In genomic region chr7:4740309-4740727, GRCm38 (mm10) we compare ENCODE assay signal across 8 mouse cellular contexts. TPM values are rescaled to one million over a fixed set of nuclear protein-coding genes. Genes with fewer than 3 reads are reported as not detected.
DNase-seq lines count a peak whose midpoint lies in the region; ATAC-seq and TF ChIP-seq lines count a peak whose summit lies in the region.

No protein-coding gene starts in this region.

- H3K9me3 ChIP-seq in heart, embryonic 10.5 days = no peaks in the 10 kb centered on the region
- H3K9me3 ChIP-seq in forebrain, embryonic 10.5 days = no peaks in the 10 kb centered on the region
- no peaks in the 10 kb centered on the region for H3K9me3 ChIP-seq in liver, embryonic 13.5 days (replicated peaks)

- no peaks in the 10 kb centered on the region for H3K27me3 ChIP-seq in heart, embryonic 10.5 days (ENCODE audit: insufficient read depth, poor library complexity, severe bottlenecking)
- no peaks in the 10 kb centered on the region for H3K27me3 ChIP-seq in C2C12 (ENCODE audit: control insufficient read depth, insufficient read depth, insufficient read length)
- H3K27me3 ChIP-seq in forebrain, embryonic 10.5 days (ENCODE audit: poor library complexity, severe bottlenecking) = no peaks in the 10 kb centered on the region
- no peaks in the 10 kb centered on the region for H3K27me3 ChIP-seq in liver, embryonic 13.5 days

- 2% methylated on average over 14 of the region's 14 CpGs for WGBS in heart, embryonic 10.5 days
- WGBS in forebrain, embryonic 10.5 days = 0% methylated on average over 14 of the region's 14 CpGs
- 0% methylated on average over 14 of the region's 14 CpGs for WGBS in liver, embryonic 13.5 days (ENCODE audit: insufficient replicate concordance)

- peak overlapping the region; percentile 94 for H3K27ac ChIP-seq in heart, embryonic 10.5 days
- H3K27ac ChIP-seq in forebrain, embryonic 10.5 days = peak overlapping the region; percentile 96
- H3K27ac ChIP-seq in liver, embryonic 13.5 days = peak overlapping the region; percentile 99

- peak overlapping the region; percentile 96 for H3K4me2 ChIP-seq in liver, embryonic 13.5 days

- H3K9ac ChIP-seq in liver, embryonic 13.5 days = peak overlapping the region; percentile 95

- H3K79me2 ChIP-seq in C2C12 (ENCODE audit: control insufficient read depth, insufficient read depth) = peaks cover 7% of the 10 kb centered on the region

- peaks cover 2% of the 10 kb centered on the region for H3K79me3 ChIP-seq in C2C12 (ENCODE audit: low read depth)

- TF ChIP-seq CTCF in C2C12 (IDR thresholded peaks at IDR 0.05; ENCODE audit: control insufficient read depth, insufficient read depth, insufficient read length) = no peak

- peak; percentile 12 for ATAC-seq in liver, embryonic 13.5 days (ENCODE audit: low read depth)

- H3K36me3 ChIP-seq in heart, embryonic 10.5 days = peaks cover 31% of the 10 kb centered on the region
- no peaks in the 10 kb centered on the region for H3K36me3 ChIP-seq in C2C12 (ENCODE audit: control insufficient read depth, insufficient read depth)
- peaks cover 33% of the 10 kb centered on the region for H3K36me3 ChIP-seq in forebrain, embryonic 10.5 days (replicated peaks)
- H3K36me3 ChIP-seq in liver, embryonic 13.5 days = peaks cover 30% of the 10 kb centered on the region

- H3K4me1 ChIP-seq in heart, embryonic 10.5 days = peaks cover 33% of the 10 kb centered on the region
- H3K4me1 ChIP-seq in forebrain, embryonic 10.5 days = peaks cover 45% of the 10 kb centered on the region
- H3K4me1 ChIP-seq in liver, embryonic 13.5 days (replicated peaks) = peaks cover 63% of the 10 kb centered on the region

- H3K4me3 ChIP-seq in heart, embryonic 10.5 days = peak overlapping the region; percentile 67
- peak overlapping the region; percentile 57 for H3K4me3 ChIP-seq in C2C12 (ENCODE audit: insufficient read depth, poor library complexity, severe bottlenecking)
- peak overlapping the region; percentile 83 for H3K4me3 ChIP-seq in forebrain, embryonic 10.5 days
- peak overlapping the region; percentile 89 for H3K4me3 ChIP-seq in liver, embryonic 13.5 days (replicated peaks)

- DNase-seq in heart, embryonic 10.5 days (ENCODE audit: low spot score) = no peak
- no peak for DNase-seq in heart, adult 9 months (ENCODE audit: low spot score in 2 of 2)
- DNase-seq in forebrain, embryonic 10.5 days (ENCODE audit: extremely low spot score, low spot score) = no peak
- DNase-seq in liver, embryonic 13.5 days = no peak
- no peak for DNase-seq in Muller cell, postnatal 12 days (ENCODE audit: inconsistent ontology term)
- DNase-seq in thymus, postnatal 25 days = no peak
- DNase-seq in right cerebral cortex, adult 2 months (ENCODE audit: low spot score in 2 of 2) = no peak

- H3ac ChIP-seq in C2C12 (ENCODE audit: control insufficient read depth, insufficient read length, low read depth) = peak overlapping the region; percentile 61

TF ChIP-seq in C2C12, 6 proteins besides CTCF, POLR2A, EP300 and RAD21:
- no peak for TF ChIP-seq MAX (IDR thresholded peaks at IDR 0.05)
- no peak for TF ChIP-seq CEBPB (IDR thresholded peaks at IDR 0.05; ENCODE audit: low read depth)
- no peak for TF ChIP-seq MYOD1 (IDR thresholded peaks at IDR 0.05; ENCODE audit: control insufficient read depth, insufficient read length, low read depth)
- TF ChIP-seq MYOG (IDR thresholded peaks at IDR 0.05; ENCODE audit: control insufficient read depth, extremely low read depth, insufficient read length) = no peak
- no peak for TF ChIP-seq FOSL1 (IDR thresholded peaks at IDR 0.05; ENCODE audit: insufficient read depth, low read length, poor library complexity, severe bottlenecking)
- no peak for TF ChIP-seq USF1 (IDR thresholded peaks at IDR 0.05; ENCODE audit: low read depth)
TF ChIP-seq in C2C12: peak in this region for 0.

RNA-seq across cellular contexts. Expression of gene Kmt5c, which starts 0.4 kb away (rescaled TPM):
- 76.1 and 77.6 TPM in 2 replicates for polyA plus RNA-seq in heart, embryonic 10.5 days (2016; fragmentation: Nextera tagmentation; extraction: Ambion mirVana)
- polyA plus RNA-seq in C2C12 (2012; fragmentation: generic; extraction: Trizol) = 12.7 TPM
- polyA plus RNA-seq in forebrain, embryonic 10.5 days (2016; fragmentation: Nextera tagmentation; extraction: Ambion mirVana) = 98.9 and 101 TPM in 2 replicates
- 61.6 and 63.9 TPM in 2 replicates for polyA plus RNA-seq in liver, embryonic 13.5 days (2015; fragmentation: Nextera tagmentation; extraction: Ambion mirVana)

RNA-seq across cellular contexts. Expression of gene Cox6b2, which starts 12.6 kb away (rescaled TPM):
- polyA plus RNA-seq in heart, embryonic 10.5 days (2016; fragmentation: Nextera tagmentation; extraction: Ambion mirVana) = 37.6 and 42.2 TPM in 2 replicates
- 0.26 TPM for polyA plus RNA-seq in C2C12 (2012; fragmentation: generic; extraction: Trizol)
- polyA plus RNA-seq in forebrain, embryonic 10.5 days (2016; fragmentation: Nextera tagmentation; extraction: Ambion mirVana) = 40.4 and 44.2 TPM in 2 replicates
- polyA plus RNA-seq in liver, embryonic 13.5 days (2015; fragmentation: Nextera tagmentation; extraction: Ambion mirVana) = 98.6 and 105 TPM in 2 replicates

RNA-seq across cellular contexts. Expression of gene Tmem150b, which starts 15.3 kb away (rescaled TPM):
- polyA plus RNA-seq in heart, embryonic 10.5 days (2016; fragmentation: Nextera tagmentation; extraction: Ambion mirVana) = not detected in 2 replicates
- polyA plus RNA-seq in C2C12 (2012; fragmentation: generic; extraction: Trizol) = 0.07 TPM
- 0.11 and 0.20 TPM in 2 replicates for polyA plus RNA-seq in forebrain, embryonic 10.5 days (2016; fragmentation: Nextera tagmentation; extraction: Ambion mirVana)
- 0.09 and 0.15 TPM in 2 replicates for polyA plus RNA-seq in liver, embryonic 13.5 days (2015; fragmentation: Nextera tagmentation; extraction: Ambion mirVana)

RNA-seq across cellular contexts. Expression of gene Fam71e2, which starts 30.8 kb away (rescaled TPM):
- not detected in 2 replicates for polyA plus RNA-seq in heart, embryonic 10.5 days (2016; fragmentation: Nextera tagmentation; extraction: Ambion mirVana)
- not detected for polyA plus RNA-seq in C2C12 (2012; fragmentation: generic; extraction: Trizol)
- not detected in 2 replicates for polyA plus RNA-seq in forebrain, embryonic 10.5 days (2016; fragmentation: Nextera tagmentation; extraction: Ambion mirVana)
- polyA plus RNA-seq in liver, embryonic 13.5 days (2015; fragmentation: Nextera tagmentation; extraction: Ambion mirVana) = not detected in 2 replicates

RNA-seq across cellular contexts. Expression of gene Il11, which starts 42.3 kb away (rescaled TPM):
- 0.15 and 0.20 TPM in 2 replicates for polyA plus RNA-seq in heart, embryonic 10.5 days (2016; fragmentation: Nextera tagmentation; extraction: Ambion mirVana)
- polyA plus RNA-seq in C2C12 (2012; fragmentation: generic; extraction: Trizol) = 1.3 TPM
- not detected in 2 replicates for polyA plus RNA-seq in forebrain, embryonic 10.5 days (2016; fragmentation: Nextera tagmentation; extraction: Ambion mirVana)
- polyA plus RNA-seq in liver, embryonic 13.5 days (2015; fragmentation: Nextera tagmentation; extraction: Ambion mirVana) = 0.05 TPM in 1 of 2 replicates, not detected in the other

Comparison
In these comparisons a context has a peak if more than half of its experiments do, and no peak if none do; other contexts are left out.
1. RNA of gene Cox6b2, which starts 12.6 kb away (polyA plus RNA-seq): 98.6 to 105 TPM in liver, embryonic 13.5 days, 37.6 to 42.2 TPM in heart, embryonic 10.5 days and 40.4 to 44.2 TPM in forebrain, embryonic 10.5 days; 0.26 TPM in C2C12 (single experiment); every median in the first group is over 10 times any median in the second.
2. Peak in every context shown above with its lines, with median percentiles within 50 percentile points of each other: H3K27ac ChIP-seq and H3K4me3 ChIP-seq.